Mouse (Mus musculus) kidney, adult 2 months (tissue): ENCODE results near the gene Elf5.

ENCODE experiments used
- CTCF ChIP-seq: fragments of 200-500 bp; conservative IDR thresholded peaks from 2 replicates; pipeline ENCODE4 v1.5.1; 2011; ENCODE audit warnings: low read depth, mild to moderate bottlenecking, control low read depth, low read length, moderate library complexity, mixed read lengths; ENCODE audit not compliant: insufficient read depth, insufficient read length
- POLR2A ChIP-seq: fragments of 200-500 bp; IDR thresholded peaks from one replicate; pipeline ENCODE4 v1.6.1; 2011; ENCODE audit warnings: low read depth, low read length, control low read depth

- TF ChIP-seq CTCF, result no peak
- TF ChIP-seq POLR2A, result no peak
These were observed 12.4 kb downstream of the Elf5 start for GRCm38 (mm10) chr2:103423884-103424283.
